Mouse (Mus musculus): ENCODE measurements around the gene Fgfr3.

The Fgfr3 gene

DNA sequence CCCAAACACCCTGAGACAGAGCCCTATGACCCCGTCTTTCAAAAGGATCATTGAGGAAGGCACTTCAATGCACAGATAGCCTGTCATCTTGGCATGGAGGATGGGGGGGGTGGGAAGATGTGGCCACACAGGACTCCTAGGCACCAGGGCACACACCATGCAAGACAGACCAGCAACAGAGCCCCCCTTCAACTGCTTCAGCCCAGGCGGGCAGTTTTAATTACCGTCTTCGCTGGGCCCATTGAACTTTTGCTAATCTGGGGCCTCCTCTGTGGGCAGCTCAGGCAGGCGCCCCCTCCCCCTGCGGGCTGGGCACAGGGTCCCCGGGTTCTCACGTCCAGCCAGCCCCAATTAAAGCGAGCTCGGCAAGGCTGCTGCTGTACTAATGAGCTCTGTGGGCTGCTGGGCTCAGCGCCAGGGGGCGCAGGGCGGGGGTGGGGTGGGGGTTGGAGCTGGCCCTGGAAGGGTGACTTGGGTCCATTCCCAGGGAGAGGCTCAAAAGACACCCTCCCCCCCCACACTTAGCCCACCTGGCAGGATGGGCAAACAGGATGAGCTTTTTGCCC lies 23.4 kb upstream of the Fgfr3 start:
- no peak for DNase-seq (ENCODE audit: low spot score in 2 of 2)

DNA sequence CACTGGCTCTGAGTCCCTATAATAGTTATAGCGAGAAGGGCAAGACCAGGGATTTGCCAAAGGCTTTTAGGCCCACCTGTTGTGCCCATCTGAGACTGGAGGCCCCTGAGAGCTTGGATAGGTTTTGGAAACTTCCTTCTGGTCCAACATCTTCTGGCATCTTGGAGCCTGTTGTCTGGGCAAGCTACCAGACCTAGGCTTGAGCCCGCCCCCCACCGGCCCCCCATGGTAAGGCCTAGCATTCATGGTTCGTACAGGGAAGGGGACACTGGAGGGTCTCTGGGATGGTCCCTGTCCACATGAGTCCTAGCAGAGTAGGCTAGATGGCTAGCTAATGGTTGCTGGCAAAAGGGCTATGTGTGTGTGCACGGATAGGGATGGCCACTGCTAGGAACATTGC lies 22.8 kb upstream of the Fgfr3 start:
- no peak for DNase-seq (ENCODE audit: low spot score in 2 of 2)

DNA sequence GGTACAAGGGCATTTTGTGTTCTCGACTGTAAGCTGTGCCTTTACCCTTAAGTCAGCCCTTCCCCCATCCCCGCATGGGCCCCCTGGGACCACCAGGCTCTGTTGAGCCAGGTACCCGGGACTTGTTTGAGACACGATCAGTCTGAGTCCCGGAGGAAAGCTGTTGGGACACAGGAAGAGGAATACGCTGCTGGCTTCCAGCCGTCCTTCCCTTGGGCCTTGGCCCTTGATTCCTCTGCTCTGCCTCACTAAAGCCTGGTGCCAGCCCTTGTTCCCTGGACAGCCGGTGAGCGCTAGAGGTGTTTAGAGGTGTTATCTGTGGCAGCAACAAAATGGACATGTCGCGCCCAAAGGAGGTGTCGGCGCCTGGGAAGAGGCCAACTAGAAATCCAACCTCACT lies 21.5 kb upstream of the Fgfr3 start:
- no peak for DNase-seq (ENCODE audit: low spot score in 2 of 2)

DNA sequence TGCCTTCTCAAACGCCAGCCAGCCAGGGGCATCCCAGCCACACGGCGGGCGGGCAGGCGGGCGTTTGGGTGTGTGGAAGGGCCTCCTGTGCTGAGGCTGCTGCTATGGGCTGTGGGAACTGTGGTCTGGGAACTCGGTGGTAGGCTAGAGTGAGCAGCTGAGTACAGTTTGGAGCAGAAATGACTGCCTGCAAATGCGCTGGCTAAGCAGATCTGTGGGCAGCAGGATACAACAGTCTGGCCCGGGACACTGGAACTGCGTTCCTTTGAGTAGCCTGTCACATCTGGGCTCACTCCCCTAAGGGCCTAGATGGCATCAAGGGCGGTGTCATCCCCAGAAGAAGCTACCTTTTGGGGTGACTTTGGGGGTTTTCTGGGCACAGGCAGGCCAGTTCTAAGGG lies 19.6 kb upstream of the Fgfr3 start:
- DNase-seq (ENCODE audit: low spot score in 2 of 2), result no peak

DNA sequence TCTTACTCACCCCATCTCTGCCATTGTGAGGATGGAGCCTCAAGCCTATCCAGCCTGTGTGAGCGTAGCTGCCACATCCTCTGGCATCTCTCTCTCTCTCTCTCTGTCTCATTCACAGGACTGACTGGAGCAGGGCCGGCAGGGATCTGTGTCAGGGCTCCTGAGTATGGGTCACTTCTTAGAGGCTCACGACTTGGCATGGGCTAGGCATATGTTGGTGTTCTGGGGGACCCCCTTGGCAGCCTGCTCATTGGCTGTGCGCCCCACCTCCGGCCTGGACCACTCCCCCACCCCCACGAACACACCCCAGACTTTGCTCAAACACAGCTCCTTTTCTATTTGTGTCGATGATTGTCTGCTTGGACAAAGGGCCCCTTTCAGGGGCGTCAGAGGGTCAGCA lies 17.5 kb upstream of the Fgfr3 start:
- no peak for DNase-seq (ENCODE audit: low spot score in 2 of 2)

DNA sequence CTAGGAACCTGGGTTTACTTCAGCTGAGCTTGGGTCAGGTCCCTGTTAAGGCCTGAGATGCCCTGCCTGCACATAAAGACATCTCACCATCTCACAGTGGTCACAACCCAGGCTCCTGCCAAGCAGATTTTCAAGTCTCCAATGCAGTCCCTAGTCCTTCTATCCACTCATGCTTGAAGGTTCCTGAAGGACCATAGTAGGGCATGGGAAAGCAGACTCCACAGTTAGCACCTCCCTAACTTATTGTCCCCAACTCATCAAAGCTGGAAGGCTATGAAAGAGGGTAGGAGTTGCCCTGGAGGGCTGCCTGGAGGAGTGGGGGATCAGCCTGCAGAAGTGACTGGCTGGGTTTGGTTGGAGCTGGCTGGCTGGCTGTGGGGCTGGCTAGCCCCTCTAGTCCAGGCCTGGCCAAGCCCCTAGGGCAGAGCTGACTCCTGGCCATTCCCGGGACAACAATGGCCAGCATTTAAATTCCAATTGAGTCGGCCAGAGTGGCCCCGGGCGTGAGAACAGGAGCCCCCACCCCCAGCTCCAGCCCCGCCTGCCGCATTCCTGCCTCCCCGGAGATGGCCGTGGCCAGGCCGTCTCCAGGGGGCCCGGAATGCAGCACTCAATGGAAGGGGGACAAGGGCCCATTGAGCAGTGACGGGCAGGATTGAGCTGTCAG lies 16.4 kb upstream of the Fgfr3 start:
- DNase-seq (ENCODE audit: low spot score in 2 of 2), result no peak

DNA sequence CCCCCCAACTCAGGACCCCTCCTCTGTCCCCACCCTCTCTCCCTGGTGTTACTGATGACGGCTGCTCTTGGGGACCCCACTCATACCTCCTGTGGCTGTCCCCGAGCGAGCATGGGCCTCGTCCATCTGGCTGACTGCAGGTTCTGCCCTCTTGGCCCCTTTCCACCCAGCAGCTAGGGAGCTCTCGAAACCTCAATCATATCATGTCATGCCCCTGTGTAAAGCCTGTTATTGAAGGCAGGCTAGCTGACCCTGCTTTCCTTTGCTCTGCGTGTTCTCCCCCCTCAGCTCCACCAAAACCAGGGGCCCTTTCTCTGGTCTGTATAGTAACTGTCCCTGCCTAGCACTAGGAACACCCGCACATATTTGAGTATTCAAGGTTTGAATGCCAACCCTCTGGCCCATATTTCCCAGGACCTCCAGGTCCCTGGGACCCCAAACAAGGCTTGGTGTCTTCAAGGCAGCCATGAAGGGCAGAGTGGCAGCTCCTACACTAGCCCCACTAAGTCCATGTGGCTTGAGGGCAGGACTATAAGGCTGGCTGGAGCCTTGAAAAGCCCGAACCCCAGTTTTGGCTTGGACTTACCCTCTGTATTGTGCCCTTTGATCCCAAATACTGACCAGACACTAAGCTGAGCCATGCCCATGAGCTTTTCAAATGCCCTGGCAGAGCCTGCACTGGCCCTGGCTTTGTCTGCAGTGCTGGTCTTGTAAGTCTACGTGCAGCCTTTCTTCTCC lies 15.7 kb upstream of the Fgfr3 start:
- no peak for DNase-seq (ENCODE audit: low spot score in 2 of 2)

DNA sequence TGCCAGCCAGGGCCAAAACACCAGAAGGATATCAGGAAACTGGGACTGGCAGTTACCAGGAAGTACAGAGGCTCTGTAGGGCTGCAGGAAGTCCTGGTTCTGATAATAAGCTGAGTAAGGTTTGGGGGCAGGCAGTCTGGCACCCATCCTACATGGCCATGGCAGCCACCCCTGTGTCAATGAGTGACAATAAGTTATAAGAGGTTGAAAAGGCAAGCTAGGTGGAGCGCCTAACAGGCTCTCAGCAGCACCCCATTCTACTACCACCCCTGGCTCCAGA lies 15.2 kb upstream of the Fgfr3 start:
- DNase-seq (ENCODE audit: low spot score in 2 of 2), result no peak

DNA sequence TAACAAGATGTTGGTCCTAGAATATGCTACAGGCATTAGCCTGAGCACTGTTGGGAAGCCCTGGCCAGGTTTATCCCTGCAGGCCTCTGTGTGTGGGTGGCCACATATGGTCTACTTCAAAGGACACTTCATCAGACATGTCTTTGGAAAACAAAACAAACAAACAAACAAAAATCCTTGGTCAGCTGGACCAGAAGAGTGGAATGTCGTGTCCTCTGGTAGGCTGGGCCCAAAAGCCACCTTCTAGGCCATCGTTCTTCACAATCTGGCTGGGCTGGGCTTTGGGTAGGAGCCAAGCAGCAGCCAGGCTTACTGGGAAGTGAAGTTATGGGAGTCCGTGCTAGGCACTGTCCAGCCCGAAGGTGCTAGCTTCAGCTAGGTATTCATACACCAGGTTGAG lies 14.3 kb upstream of the Fgfr3 start:
- DNase-seq (ENCODE audit: low spot score in 2 of 2), result no peak

DNA sequence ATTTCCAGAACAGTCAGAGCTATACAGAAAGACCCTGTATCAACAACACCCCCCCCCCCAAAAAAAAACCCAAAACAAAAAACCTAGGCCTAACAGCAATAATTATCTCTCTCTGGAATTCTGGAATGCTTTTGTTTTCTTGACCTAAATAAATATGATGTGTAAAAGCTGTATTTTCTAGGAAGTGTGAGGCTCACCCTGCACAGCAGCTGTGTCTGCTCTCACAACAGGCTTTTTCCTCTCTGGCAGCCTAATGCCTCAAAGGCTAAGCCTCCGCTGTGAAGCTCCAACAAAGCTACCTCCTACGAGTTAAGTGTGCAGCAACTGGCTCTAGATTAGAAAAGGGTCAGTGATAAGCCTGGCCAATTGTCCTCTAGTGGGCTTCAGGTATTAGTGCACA lies 12.4 kb upstream of the Fgfr3 start:
- DNase-seq (ENCODE audit: low spot score in 2 of 2), result no peak

DNA sequence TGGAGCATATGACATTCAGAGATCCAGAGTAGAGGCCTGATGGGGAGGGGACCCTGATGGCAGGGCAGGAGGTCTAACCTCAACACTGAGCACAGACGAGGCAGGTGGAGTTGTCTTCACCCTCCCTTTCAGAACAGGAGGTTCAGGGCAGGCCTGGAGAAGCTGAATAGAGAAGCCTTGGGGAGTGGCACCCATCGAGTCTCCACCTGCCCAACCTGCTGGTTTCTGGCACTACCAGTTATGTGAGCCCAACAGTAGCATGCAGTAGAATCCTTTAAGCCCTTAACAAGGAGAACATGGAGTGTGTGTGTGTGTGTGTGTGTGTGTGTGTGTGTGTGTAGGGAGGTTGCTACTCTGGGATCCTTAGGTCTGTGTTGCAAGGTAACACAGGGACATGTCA lies 8.9 kb upstream of the Fgfr3 start:
- no peak for DNase-seq (ENCODE audit: low spot score in 2 of 2)

DNA sequence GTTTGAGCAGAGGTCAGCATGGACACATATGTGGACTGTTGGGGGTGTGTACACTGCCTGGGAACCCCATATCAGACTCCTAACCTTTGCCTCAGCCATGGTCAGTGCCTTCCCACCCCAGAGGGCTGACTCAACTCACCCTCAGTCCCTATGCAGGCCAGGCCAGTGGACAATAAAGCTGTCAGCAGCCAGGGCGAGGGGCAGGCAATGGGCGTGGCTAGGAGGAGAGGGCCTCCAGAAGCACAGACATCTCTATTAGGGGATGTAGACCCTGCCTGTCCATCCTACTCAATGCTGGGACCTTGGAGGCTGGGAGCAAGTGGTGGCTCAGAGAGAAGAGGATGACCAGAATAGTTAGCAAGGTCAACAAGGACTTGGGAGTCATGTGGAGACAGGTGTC lies 6.3 kb upstream of the Fgfr3 start:
- DNase-seq (ENCODE audit: low spot score in 2 of 2), result no peak

DNA sequence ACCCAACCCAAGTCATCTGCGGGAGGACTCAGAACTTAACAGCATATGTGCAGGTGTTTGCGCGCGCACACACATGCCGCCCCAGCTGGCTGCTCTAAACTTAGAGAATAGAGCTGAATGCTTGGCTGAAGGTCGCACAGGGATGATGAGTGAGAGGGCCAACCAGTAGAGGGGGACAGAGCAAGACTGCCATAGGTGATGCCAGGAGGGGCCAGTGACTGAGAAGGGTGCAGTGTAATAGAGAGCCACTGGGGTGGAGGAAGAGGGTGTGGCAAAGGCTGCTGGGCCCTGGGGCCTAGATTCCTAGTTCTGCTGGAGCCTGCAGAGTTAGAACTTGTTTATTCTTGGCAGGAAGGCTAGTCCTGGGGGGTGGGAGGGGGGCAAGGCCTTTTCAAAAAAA lies 5.0 kb upstream of the Fgfr3 start:
- DNase-seq (ENCODE audit: low spot score in 2 of 2), result no peak

DNA sequence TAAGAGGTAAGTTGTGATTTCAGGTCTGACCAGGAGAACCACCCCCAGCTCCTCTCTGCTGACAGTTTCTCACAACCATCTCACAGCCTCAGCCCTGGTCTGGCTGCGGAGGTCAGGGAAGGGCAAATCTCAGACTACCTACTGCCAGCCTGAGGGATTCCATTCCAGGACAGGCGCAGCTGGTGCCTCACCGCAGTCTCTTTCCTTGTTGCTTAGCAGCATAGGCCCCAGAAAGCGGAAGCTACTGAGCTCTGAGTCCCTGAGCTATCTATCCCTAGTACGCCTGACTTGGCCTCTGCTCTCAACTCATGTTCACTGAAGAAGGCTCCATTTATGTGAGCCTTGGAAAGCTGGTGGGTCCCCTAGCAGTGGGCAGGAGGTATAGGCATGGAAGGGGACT lies 3.0 kb upstream of the Fgfr3 start:
- no peak for DNase-seq (ENCODE audit: low spot score in 2 of 2)

DNA sequence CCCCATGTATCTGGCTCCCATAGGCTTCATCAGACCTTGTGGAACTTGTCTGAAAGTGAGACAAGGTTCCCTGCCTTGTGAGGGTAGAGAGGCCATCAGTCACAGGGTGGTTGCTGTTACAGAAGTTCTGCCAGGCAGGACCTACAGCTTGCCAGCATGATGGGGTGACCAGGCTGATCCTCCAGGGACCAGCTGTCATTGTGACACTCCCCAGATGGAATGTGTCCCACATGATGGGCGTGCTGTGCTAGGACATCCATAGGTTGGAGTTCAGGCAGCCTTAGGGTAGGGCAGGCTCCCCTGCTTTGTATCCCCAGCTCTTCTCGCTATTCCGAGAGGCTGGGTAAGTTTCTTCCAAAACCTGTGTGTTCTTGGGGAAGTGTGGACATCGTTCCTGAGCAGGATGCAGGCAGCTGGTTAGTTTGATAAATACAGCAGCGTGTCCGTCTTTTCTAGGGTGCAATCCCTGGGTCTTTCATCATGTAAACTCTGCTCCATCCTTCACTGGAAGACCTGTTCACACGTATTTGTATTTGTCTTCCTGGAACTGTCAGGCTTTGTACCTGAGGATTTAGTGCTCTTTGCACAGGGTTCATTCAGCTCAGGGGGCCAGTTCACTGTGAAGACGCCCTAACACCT lies 503 bp upstream of the Fgfr3 start:
- no peak for DNase-seq (ENCODE audit: low spot score in 2 of 2)

DNA sequence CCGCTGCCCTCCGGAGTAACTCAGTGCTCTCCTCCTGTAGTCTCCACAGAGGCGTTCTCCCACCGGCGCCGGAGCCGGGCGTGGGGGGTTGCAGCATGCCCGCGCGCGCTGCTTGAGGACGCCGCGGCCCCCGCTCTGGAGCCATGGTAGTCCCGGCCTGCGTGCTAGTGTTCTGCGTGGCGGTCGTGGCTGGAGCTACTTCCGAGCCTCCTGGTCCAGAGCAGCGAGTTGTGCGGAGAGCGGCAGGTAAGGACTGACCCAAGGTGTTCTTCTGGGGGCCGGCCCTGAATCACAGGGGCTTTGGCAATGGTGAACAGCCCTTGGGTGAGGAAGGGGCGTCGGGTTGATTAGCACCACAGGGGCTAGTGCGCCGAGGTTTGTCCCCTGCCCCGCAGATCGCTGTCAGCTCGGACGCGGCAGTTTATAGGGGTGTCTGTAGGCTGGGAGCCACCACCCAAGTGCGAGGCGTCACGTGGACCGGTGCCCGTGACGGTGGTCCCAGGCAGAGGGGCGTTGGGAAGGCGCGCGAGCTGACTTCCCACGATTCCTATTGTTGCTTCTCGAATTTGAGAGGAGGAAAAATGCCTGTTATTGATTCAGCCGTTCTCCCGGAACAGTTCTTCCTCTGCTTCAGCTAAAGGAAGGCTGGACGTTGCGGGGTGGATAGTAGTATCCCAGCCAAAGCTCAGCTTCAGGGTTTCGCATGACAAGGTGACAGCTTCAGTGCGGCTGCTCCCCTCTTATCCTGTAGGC lies 968 bp downstream of the Fgfr3 start:
- peak in 1 of 2 experiments; percentile 11 for DNase-seq (ENCODE audit: low spot score in 2 of 2)

DNA sequence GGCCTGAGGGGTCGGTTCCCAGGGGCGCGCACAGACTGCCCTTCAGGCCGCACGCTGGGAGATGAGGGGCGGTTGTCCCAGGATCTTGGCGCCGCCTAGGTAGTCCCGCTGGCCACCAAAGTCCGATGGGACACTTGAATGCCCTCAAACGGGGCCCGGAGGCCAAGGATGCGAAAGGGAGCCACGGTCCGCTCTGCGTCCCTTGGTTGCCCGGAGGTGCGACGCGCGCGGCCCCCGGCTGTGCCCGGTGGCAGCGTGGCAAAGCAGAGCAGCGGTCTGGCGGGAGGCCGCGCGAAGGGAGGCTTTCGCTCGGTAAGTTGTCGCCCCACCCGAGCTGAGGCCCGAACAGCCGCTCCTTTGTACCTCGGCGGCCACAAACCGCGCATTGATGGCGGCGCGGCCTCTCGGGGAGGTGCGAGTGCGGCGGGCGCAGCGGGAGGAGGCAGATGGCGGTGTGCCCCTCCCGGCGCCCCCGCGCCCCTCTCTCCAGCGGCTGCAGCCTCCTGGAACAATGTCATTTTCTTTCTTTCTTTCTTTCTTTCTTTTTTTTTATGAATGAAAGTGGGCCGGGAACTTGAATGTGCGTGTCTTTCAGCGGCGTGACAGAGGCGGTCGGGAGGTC lies 1.7 kb downstream of the Fgfr3 start:
- peak; percentile 14 to 24 for DNase-seq (ENCODE audit: low spot score in 2 of 2)

DNA sequence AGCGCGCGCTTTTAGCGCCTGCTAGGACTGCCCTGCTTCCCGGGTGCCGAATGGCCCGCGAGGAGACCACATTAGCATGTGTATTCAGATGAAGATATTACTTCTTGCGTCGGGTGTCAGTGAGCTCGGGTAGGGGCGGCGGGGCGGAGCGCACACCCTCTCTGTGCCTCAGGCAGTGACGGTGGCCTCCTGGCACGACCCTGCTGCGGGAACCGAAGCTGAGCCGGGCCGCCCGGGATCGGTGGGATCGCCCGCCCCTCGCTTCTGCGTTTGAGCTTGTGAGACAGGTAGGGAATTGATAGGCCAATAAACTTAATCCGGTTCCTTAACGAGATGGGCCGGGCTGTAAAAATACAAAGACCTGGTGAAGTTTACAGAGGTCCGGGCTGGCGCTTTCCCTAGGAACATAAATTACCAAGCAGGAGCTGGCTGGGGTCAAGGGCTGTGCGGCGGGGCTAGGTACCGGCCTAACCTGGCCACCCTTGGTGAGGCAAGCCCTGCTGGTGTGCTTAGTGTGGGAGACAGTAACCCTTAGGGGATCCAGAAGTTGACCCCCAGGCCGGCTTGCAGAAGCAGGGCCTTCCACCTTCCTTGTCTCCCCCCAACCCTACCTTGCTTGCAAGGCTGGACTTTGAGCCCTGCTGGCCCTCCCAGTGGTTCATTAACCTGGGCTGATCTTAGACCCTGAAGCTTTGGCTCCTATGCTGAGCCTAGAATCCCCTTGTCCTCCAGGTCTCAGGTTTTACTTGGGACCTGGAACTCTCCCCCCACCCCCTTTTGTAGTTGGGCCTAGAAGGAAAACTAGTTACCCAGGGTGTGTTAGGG lies 2.4 kb downstream of the Fgfr3 start:
- DNase-seq (ENCODE audit: low spot score in 2 of 2), result no peak

DNA sequence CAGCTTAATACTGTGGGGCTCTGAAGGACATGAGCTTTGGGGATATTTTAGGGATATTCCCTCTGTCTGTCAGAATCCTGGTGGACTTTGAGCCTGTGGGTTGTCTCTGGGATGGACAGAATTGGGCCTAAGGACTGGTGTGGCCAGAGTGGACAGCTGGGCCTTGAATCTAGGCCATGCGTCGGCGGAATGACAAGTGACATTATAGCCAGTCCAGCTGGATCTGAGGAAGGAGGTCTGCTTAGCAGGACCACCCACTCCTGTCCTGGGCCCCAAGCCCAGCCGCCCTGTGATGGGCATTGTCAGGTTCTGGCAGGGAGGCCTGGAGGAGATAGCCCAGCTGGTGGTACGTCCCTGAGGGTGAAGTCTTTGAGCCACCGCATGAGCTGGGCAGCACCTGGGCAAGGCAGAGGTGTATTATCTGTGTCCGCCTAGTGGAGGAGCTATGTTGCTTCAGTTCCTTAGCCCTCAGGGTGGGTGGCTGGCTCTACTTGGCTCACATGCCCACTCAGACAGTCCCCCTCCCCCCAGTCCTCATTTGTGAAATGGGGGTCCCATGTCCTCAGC lies 4.7 kb downstream of the Fgfr3 start:
- no peak for DNase-seq (ENCODE audit: low spot score in 2 of 2)

DNA sequence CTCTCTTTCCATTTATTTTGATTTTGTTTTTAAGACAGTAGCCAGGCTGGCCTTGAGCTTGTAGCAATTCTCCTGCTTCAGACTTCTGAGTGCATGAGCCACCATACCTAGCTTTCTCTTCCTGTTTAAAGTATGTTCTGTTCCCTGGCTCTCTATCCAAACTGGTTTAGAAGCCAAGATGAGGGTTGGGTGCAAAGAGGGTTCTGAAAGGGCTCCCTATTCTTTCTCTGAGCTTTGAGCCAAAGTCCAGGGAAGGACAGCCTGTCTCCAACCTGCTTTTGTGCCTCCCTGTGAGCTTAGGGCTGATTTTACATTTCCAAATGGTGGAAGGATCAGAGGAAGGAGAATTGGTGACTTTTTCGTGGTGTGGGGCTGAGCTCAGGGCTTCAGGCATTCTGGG lies 5.4 kb downstream of the Fgfr3 start:
- no peak for DNase-seq (ENCODE audit: low spot score in 2 of 2)

DNA sequence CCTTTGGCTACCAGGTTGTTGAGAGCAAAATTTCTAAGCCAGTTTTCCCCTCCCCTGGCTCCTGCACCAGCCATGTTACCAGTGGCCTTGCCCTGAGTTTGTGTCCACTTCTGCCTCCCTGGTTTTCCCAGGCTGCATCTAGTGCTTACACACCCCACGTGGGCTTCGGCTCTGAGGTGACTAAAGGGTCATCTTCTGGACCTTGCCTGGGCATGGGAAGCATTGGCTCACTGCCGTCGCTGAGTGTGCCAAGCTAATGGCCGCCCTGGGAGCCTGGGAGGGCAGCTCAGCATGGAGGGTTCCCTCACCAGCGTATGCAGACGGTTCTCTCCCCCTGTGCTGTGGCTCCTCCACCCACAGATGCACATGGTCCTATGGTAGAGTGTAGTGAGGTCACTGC lies 7.4 kb downstream of the Fgfr3 start:
- no peak for DNase-seq (ENCODE audit: low spot score in 2 of 2)

Data from spleen, postnatal 10 days (tissue).